Mouse (Mus musculus): ENCODE data around the gene Jup.

- TF ChIP-seq GATA1 (IDR thresholded peaks at IDR 0.05; ENCODE audit: low read length): no peak
- no peak for TF ChIP-seq TAL1 (IDR thresholded peaks at IDR 0.05; ENCODE audit: low read length)
These were observed 520 bp downstream of the Jup start for GRCm38 (mm10) chr11:100396886-100397599.

Measured in erythroblast, embryonic 14.5 days (primary cell).